Mouse (Mus musculus) ES-Bruce4 (cell line): Measurements from ENCODE around the gene Casc3. TPM values are rescaled to one million over a fixed set of nuclear protein-coding genes. Genes with fewer than 3 reads are reported as not detected.

Experiments
- H3K27ac ChIP-seq: 2 replicates; pipeline ENCODE4 v1.5.1; 2012; ENCODE audit warnings: low read length, inconsistent platforms; ENCODE audit not compliant: insufficient read depth
- H3K27me3 ChIP-seq: 2 replicates; pipeline ENCODE4 v1.6.1; 2012; ENCODE audit warnings: mild to moderate bottlenecking, low read length, inconsistent platforms; ENCODE audit not compliant: control insufficient read depth, poor library complexity, insufficient read depth, severe bottlenecking
- H3K36me3 ChIP-seq: 2 replicates; pipeline ENCODE4 v1.6.1; 2012; ENCODE audit warnings: inconsistent platforms, mild to moderate bottlenecking, low read length, moderate library complexity; ENCODE audit not compliant: control insufficient read depth, poor library complexity, insufficient read depth, severe bottlenecking
- H3K4me1 ChIP-seq: one replicate; pipeline ENCODE4 v1.8.1; 2011; ENCODE audit warnings: low read length; ENCODE audit not compliant: control insufficient read depth, insufficient read depth
- H3K4me3 ChIP-seq: 2 replicates; pipeline ENCODE4 v1.5.1; 2011; ENCODE audit warnings: low read depth, mild to moderate bottlenecking, low read length
- H3K9ac ChIP-seq: 2 replicates; pipeline ENCODE4 v1.6.1; 2012; ENCODE audit warnings: low read depth, mild to moderate bottlenecking, inconsistent platforms; ENCODE audit not compliant: poor library complexity, severe bottlenecking
- H3K9me3 ChIP-seq: replicated peaks from 2 replicates; pipeline ENCODE4 v1.6.1; 2012; ENCODE audit warnings: mild to moderate bottlenecking, low read length, inconsistent platforms; ENCODE audit not compliant: control insufficient read depth, poor library complexity, insufficient read depth, severe bottlenecking
- CTCF ChIP-seq: IDR thresholded peaks from one replicate; pipeline ENCODE4 v1.8.1; 2011; ENCODE audit warnings: low read depth, low read length
- EP300 ChIP-seq: IDR thresholded peaks from 2 replicates; pipeline ENCODE4 v1.6.1; 2011; ENCODE audit warnings: low read depth, low read length; ENCODE audit not compliant: insufficient read depth
- POLR2A ChIP-seq: IDR thresholded peaks from one replicate; pipeline ENCODE4 v1.8.1; 2011; ENCODE audit warnings: low read length; ENCODE audit not compliant: insufficient read depth
- polyA plus RNA-seq: library from polyadenylated mRNA; stranded (reverse); fragments of >200 nt; gene quantifications from 2 replicates; pipeline ENCODE4 v1.2.4, GENCODE M21; 2011; ENCODE audit warnings: low read depth; ENCODE audit not compliant: missing spikeins, insufficient read depth, insufficient read length

Gene Casc3
- polyA plus RNA-seq, 1 experiment, result 55.0 TPM

- H3K27ac ChIP-seq, result no peak overlapping the region
Measured at GRCm38 (mm10) chr11:98771844-98772525, 32.7 kb upstream of the Casc3 start.

GRCm38 (mm10) chr11:98772667-98773171 lies 32.0 kb upstream of the Casc3 start:
- no peaks in the 10 kb centered on the region for H3K9me3 ChIP-seq
- peaks cover 5% of the 10 kb centered on the region for H3K4me1 ChIP-seq
- H3K9ac ChIP-seq, result no peak overlapping the region
- H3K4me3 ChIP-seq, result no peak overlapping the region
- TF ChIP-seq EP300, result no peak
- TF ChIP-seq POLR2A, result no peak
- TF ChIP-seq CTCF, result no peak
- H3K27ac ChIP-seq, result no peak overlapping the region
- peaks cover 6% of the 10 kb centered on the region; the same call in 1 of the 2 replicates for H3K36me3 ChIP-seq
- no peaks in the 10 kb centered on the region for H3K27me3 ChIP-seq

More at GRCm38 (mm10) chr11:98771844-98772525, 32.7 kb upstream of the Casc3 start:
- H3K27me3 ChIP-seq, result no peaks in the 10 kb centered on the region
- no peaks in the 10 kb centered on the region for H3K9me3 ChIP-seq
- peaks cover 5% of the 10 kb centered on the region for H3K4me1 ChIP-seq
- no peak overlapping the region for H3K9ac ChIP-seq
- peaks cover 6% of the 10 kb centered on the region; the same call in 1 of the 2 replicates for H3K36me3 ChIP-seq
- H3K4me3 ChIP-seq, result no peak overlapping the region
- no peak for TF ChIP-seq CTCF
- TF ChIP-seq EP300, result no peak
- no peak for TF ChIP-seq POLR2A

DNA sequence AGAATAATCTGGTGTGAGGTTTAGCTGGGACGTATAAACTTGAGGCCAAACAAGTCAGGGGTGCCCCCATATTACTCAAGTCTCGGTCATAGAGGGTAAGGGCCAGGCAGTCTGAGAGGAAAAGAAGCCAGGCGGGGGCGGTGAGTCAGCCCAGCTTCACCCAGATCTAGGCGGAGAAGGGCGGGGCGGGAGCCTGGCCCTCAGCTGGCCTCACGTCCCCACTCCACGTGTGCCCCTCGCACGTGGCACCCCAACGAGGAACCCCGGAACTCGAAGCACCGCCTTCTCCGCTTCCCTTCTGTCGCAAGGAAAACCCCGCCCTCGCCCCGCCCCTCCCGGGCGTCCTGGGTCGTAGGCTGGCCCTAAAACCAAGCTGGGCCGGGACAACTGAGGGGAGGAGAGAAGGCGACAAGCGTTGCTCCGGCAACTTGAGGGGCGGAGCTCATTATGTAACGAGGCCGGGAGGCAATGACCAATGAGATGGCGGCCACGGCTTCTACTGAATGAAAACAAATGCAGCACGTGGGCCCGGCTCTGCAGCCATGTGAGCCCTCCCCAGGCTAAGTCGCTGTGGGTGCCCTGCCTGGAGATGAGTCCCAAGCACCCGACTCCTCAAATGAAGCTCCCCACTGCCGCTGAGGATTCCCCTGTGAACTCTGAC lies 30.9 kb upstream of the Casc3 start:
- H3K4me1 ChIP-seq, result peaks cover 3% of the 10 kb centered on the region
- peak overlapping the region; percentile 78 for H3K4me3 ChIP-seq
- H3K9ac ChIP-seq, result peak overlapping the region; percentile 18; the same call in 1 of the 2 replicates
- H3K36me3 ChIP-seq, result peaks cover 3% of the 10 kb centered on the region; the same call in 1 of the 2 replicates
- H3K27me3 ChIP-seq, result no peaks in the 10 kb centered on the region
- no peak overlapping the region for H3K27ac ChIP-seq
- TF ChIP-seq POLR2A (no peak), EP300 (no peak), CTCF (no peak)
- H3K9me3 ChIP-seq, result no peaks in the 10 kb centered on the region

DNA sequence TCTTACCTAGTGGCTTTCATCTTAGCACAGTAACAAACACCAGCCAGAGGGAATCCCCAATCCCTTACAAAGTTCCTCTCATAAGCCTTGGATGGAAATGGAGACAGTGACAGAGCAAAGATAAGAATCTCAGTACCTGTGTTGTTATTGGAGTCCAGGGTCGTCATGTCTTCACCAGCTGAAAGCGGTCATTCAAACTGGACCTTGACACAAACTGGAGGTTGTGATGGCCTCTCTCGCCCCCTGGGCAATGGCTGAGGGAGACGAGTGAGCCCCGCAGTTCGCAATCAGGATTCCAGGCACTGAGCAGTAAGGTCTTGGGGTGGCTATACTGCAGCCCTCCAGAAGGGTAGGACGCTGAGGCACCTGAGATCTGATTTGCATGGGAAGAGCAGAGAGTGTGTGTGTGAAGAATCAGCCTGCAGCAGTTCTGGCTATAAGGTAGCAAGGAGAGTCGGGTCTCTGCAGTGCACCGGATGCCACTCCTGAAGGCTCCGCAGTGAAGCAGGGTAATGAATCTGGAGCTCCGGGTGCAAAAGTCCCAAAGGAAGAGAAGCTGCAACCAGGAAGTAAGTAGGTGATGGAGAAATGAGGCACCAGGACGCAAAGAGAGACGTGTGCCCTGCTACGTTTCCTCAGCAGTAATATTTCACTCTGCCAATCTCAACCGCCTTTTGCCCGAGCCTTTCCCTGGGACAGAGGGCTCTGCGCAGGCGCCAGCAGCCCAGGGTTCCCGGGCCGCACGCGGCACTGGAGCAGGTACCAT lies 29.9 kb upstream of the Casc3 start, which contains the start of gene Nr1d1:
Nr1d1 (minus strand) TSS at position 752 of the 766 bp plus-strand sequence.
- TF ChIP-seq POLR2A, result no peak
- no peak for TF ChIP-seq EP300
- TF ChIP-seq CTCF, result no peak
- no peaks in the 10 kb centered on the region for H3K27me3 ChIP-seq
- peak within 1 kb of the TSS; percentile 91 for H3K27ac ChIP-seq
- H3K4me3 ChIP-seq, result peak within 1 kb of the TSS; percentile 78
- H3K9me3 ChIP-seq, result no peaks in the 10 kb centered on the region
- peaks cover 2% of the 10 kb centered on the region; the same call in 1 of the 2 replicates for H3K36me3 ChIP-seq
- peaks cover 3% of the 10 kb centered on the region for H3K4me1 ChIP-seq
- peak within 1 kb of the TSS; percentile 52 for H3K9ac ChIP-seq

DNA sequence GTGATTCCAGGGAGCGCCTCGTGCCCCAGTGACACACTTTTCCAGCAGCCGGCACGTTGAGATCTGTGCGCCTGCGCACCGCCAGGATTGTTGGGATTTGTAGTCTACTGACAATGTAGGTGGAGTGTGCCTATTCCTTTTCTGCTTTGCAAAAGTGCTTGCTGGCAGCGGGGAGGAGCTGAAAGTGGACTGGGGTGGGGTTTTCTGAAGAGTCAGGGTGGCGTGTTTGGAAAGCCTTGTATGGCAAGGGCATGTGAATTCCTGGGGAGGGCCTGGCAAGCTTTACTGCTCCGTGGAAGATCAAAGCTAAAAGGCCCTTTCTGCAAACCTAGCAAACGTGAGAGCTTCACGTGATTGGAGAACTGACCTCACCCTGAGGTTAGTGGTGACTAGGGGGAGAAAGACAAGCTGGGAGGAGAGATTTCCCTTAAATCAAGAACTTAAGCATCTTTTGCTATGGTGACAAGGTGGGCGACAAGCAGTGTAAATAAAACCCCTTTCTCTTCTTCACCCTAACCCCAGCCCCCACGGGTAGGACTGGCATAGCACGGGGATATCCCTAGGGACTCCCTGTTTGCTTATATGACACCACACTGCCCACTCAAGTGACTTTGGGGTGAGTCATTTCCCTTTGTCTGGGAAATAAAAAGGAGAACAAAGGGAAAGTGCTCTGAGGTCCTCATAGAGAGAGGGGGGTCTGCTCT lies 29.2 kb upstream of the Casc3 start:
- Histone ChIP-seq H3K36me3 (no peaks in the 10 kb centered on the region), H3K27ac (peak overlapping the region; percentile 91), H3K9ac (peak overlapping the region; percentile 52), H3K4me3 (peak overlapping the region; percentile 54), H3K27me3 (no peaks in the 10 kb centered on the region), H3K4me1 (peaks cover 3% of the 10 kb centered on the region), H3K9me3 (no peaks in the 10 kb centered on the region)
- TF ChIP-seq CTCF (no peak), EP300 (peak; percentile 62; the same call in 1 of the 2 replicates), POLR2A (no peak)
